Mouse (Mus musculus) olfactory bulb, adult 2 months (tissue): ENCODE data around the gene Phf12.

Source experiments
- CTCF ChIP-seq: fragments of 200-500 bp; IDR thresholded peaks from 2 replicates; pipeline ENCODE4 v1.5.1; 2012; ENCODE audit warnings: low read depth, mild to moderate bottlenecking, low read length, moderate library complexity; ENCODE audit not compliant: insufficient read depth
- POLR2A ChIP-seq: fragments of 200-500 bp; IDR thresholded peaks from 2 replicates; pipeline ENCODE4 v1.6.1; 2012; ENCODE audit warnings: mild to moderate bottlenecking, low read depth, low read length, moderate library complexity; ENCODE audit not compliant: insufficient read depth

DNA sequence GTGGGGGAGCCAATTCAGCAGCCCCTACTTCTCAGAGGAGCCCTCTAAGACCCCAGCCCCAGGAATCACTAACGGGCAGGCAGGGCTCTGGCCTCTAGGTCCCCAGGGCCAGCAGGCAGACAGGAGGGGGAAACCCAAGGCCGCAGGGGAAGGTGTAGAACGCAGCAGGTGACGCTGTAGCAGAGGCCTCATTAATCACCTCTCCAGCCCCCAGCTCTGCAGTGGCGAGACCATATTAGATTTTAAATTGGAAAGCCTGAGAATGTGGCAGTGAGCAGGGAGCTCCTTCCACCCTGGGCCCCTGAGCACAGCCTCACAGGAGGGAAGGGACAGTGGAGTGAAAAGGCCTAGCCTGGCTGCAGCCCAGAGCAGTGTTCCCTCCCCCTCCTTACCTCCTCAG is 40.3 kb upstream of the Phf12 start:
- TF ChIP-seq CTCF = no peak
- TF ChIP-seq POLR2A = no peak
